Mouse (Mus musculus) urinary bladder, postnatal 36 days (tissue): ENCODE measurements around the gene Tmem51.
"Not testable (repeated sequence)": the region's sequence is repeated elsewhere in the genome, so short reads cannot be mapped to it uniquely, and the experiment has no call there.

Experiments
- DNase-seq, 2 experiments: peaks; one replicate each; pipeline ENCODE4 v3.0.0; 2022; ENCODE audit warnings: low spot score in 2 of 2, mixed read lengths in 1 of 2

Tmem51 gene

GRCm38 (mm10) chr4:142060455-142061378 lies 23.4 kb downstream of the Tmem51 start:
- DNase-seq: no peak

GRCm38 (mm10) chr4:142059841-142060193 lies 24.3 kb downstream of the Tmem51 start:
- no peak for DNase-seq

GRCm38 (mm10) chr4:142059113-142059840 lies 24.8 kb downstream of the Tmem51 start:
- no peak for DNase-seq

- peak; percentile 60 to 77 for DNase-seq
Observed at GRCm38 (mm10) chr4:142057529-142058216, 26.4 kb downstream of the Tmem51 start.

- DNase-seq: peak in 1 of 2 experiments; percentile 43
Observed at GRCm38 (mm10) chr4:142055600-142055999, 28.5 kb downstream of the Tmem51 start.

GRCm38 (mm10) chr4:142054580-142054979 lies 29.5 kb downstream of the Tmem51 start:
- DNase-seq: no peak

- no peak for DNase-seq
Observed at GRCm38 (mm10) chr4:142053661-142054448, 30.2 kb downstream of the Tmem51 start.

GRCm38 (mm10) chr4:142053261-142053660 lies 30.8 kb downstream of the Tmem51 start:
- no peak for DNase-seq

- no peak for DNase-seq
Observed at GRCm38 (mm10) chr4:142052391-142053132, 31.5 kb downstream of the Tmem51 start.

- DNase-seq: not testable (repeated sequence)
Observed at GRCm38 (mm10) chr4:142051883-142052282, 32.2 kb downstream of the Tmem51 start.

- no peak for DNase-seq
Observed at GRCm38 (mm10) chr4:142049963-142050362, 34.1 kb downstream of the Tmem51 start.

- no peak for DNase-seq
Observed at GRCm38 (mm10) chr4:142048391-142048790, 35.7 kb downstream of the Tmem51 start.

GRCm38 (mm10) chr4:142047005-142047404 lies 37.1 kb downstream of the Tmem51 start:
- DNase-seq: no peak

- DNase-seq: no peak
Observed at GRCm38 (mm10) chr4:142046496-142046895, 37.6 kb downstream of the Tmem51 start.

- DNase-seq: no peak
Observed at GRCm38 (mm10) chr4:142045595-142046163, 38.4 kb downstream of the Tmem51 start.

GRCm38 (mm10) chr4:142044452-142044851 lies 39.7 kb downstream of the Tmem51 start:
- no peak for DNase-seq

GRCm38 (mm10) chr4:142039662-142040353 lies 44.3 kb downstream of the Tmem51 start:
- no peak for DNase-seq

GRCm38 (mm10) chr4:142037897-142038296 lies 46.2 kb downstream of the Tmem51 start:
- DNase-seq: no peak

GRCm38 (mm10) chr4:142028533-142028932 lies 55.6 kb downstream of the Tmem51 start:
- DNase-seq: no peak

- no peak for DNase-seq
Observed at GRCm38 (mm10) chr4:142026965-142027364, 57.1 kb downstream of the Tmem51 start.
